In the genomic region with DNA sequence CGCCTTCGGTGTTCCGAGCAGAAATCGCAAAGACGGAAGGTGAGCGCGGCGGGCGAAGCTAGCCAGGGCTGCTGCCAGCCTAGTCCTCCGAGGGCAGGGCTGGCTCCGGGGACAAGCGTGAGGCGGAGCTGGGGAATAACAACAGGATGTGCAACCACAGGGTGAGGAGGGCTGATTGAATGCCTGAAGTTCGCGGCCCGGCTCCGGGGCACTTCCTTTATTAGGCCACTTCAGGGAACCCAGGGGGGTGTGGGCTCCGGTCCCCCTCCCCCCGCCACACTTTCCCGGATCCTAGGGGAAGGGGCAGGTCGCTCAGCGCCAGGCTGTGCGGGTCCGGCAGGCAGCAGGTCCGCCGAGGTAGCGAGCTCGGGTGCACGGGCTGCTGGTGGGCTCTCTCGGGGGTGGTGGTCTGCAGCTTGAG, we compare ENCODE assay signal across 7 mouse cellular contexts. TPM values are rescaled to one million over a fixed set of nuclear protein-coding genes. Genes with fewer than 3 reads are reported as not detected.
DNase-seq lines count a peak whose midpoint lies in the region; ATAC-seq and TF ChIP-seq lines count a peak whose summit lies in the region.

No protein-coding gene starts in this region.

- no peak for TF ChIP-seq CTCF in midbrain, postnatal 0 days (IDR thresholded peaks at IDR 0.05)

- peaks cover 29% of the 10 kb centered on the region for H3K36me3 ChIP-seq in megakaryocyte, embryonic 14.5 days (replicated peaks; ENCODE audit: low read length)
- no peaks in the 10 kb centered on the region for H3K36me3 ChIP-seq in embryonic facial prominence, embryonic 15.5 days
- H3K36me3 ChIP-seq in limb, embryonic 10.5 days: peaks cover 14% of the 10 kb centered on the region
- no peaks in the 10 kb centered on the region for H3K36me3 ChIP-seq in midbrain, postnatal 0 days (ENCODE audit: insufficient read depth, low read length)

- no peak for DNase-seq in limb, embryonic 10.5 days (ENCODE audit: low spot score)
- DNase-seq in midbrain, postnatal 0 days (ENCODE audit: low spot score): peak; percentile 63
- no peak for DNase-seq in urinary bladder, adult 18-20 months (ENCODE audit: low spot score in 2 of 2)
- DNase-seq in cerebellum, adult 9-11 months: no peak

- H3K27ac ChIP-seq in embryonic facial prominence, embryonic 15.5 days (replicated peaks): peak overlapping the region; percentile 100
- H3K27ac ChIP-seq in limb, embryonic 10.5 days: peak overlapping the region; percentile 96
- H3K27ac ChIP-seq in midbrain, postnatal 0 days (ENCODE audit: low read depth, low read length): peak overlapping the region; percentile 100

- H3K4me3 ChIP-seq in megakaryocyte, embryonic 14.5 days (replicated peaks): peak overlapping the region; percentile 93
- peak overlapping the region; percentile 90 for H3K4me3 ChIP-seq in embryonic facial prominence, embryonic 15.5 days (replicated peaks)
- H3K4me3 ChIP-seq in limb, embryonic 10.5 days: peak overlapping the region; percentile 96
- peak overlapping the region; percentile 94 for H3K4me3 ChIP-seq in midbrain, postnatal 0 days (ENCODE audit: low read depth, low read length)

- WGBS in embryonic facial prominence, embryonic 15.5 days: under 1% methylated on average over 30 of the region's 30 CpGs
- 1% methylated on average over 30 of the region's 30 CpGs for WGBS in limb, embryonic 10.5 days
- under 1% methylated on average over 28 of the region's 30 CpGs for WGBS in midbrain, postnatal 0 days

- peak overlapping the region; percentile 91 for H3K9ac ChIP-seq in embryonic facial prominence, embryonic 15.5 days
- H3K9ac ChIP-seq in midbrain, postnatal 0 days (replicated peaks; ENCODE audit: low read length, poor library complexity, severe bottlenecking): peak overlapping the region; percentile 97

- no peaks in the 10 kb centered on the region for H3K9me3 ChIP-seq in megakaryocyte, embryonic 14.5 days
- H3K9me3 ChIP-seq in embryonic facial prominence, embryonic 15.5 days (replicated peaks): no peaks in the 10 kb centered on the region
- no peaks in the 10 kb centered on the region for H3K9me3 ChIP-seq in limb, embryonic 10.5 days (replicated peaks)
- no peaks in the 10 kb centered on the region for H3K9me3 ChIP-seq in midbrain, postnatal 0 days (ENCODE audit: low read length)

- no peak; the same call in 1 of the 2 replicates for ATAC-seq in megakaryocyte, adult 5-6 weeks (ENCODE audit: poor library complexity, severe bottlenecking)
- ATAC-seq in embryonic facial prominence, embryonic 15.5 days (ENCODE audit: insufficient number of reproducible peaks, low FRiP score, low TSS enrichment, low read depth): peak; percentile 58
- peak; percentile 55 for ATAC-seq in midbrain, postnatal 0 days (ENCODE audit: low FRiP score)

- peaks cover 58% of the 10 kb centered on the region for H3K4me1 ChIP-seq in megakaryocyte, embryonic 14.5 days
- peaks cover 17% of the 10 kb centered on the region for H3K4me1 ChIP-seq in embryonic facial prominence, embryonic 15.5 days
- H3K4me1 ChIP-seq in limb, embryonic 10.5 days: peaks cover 40% of the 10 kb centered on the region
- peaks cover 3% of the 10 kb centered on the region; the same call in 1 of the 2 replicates for H3K4me1 ChIP-seq in midbrain, postnatal 0 days (ENCODE audit: insufficient read depth, low read length)

- no peaks in the 10 kb centered on the region for H3K27me3 ChIP-seq in megakaryocyte, embryonic 14.5 days (replicated peaks)
- no peaks in the 10 kb centered on the region for H3K27me3 ChIP-seq in embryonic facial prominence, embryonic 15.5 days
- H3K27me3 ChIP-seq in limb, embryonic 10.5 days (ENCODE audit: low read depth, poor library complexity, severe bottlenecking): no peaks in the 10 kb centered on the region
- H3K27me3 ChIP-seq in midbrain, postnatal 0 days (ENCODE audit: insufficient read depth, low read length): no peaks in the 10 kb centered on the region

- H3K4me2 ChIP-seq in embryonic facial prominence, embryonic 15.5 days (replicated peaks): peak overlapping the region; percentile 75
- H3K4me2 ChIP-seq in midbrain, postnatal 0 days (ENCODE audit: low read depth, low read length, poor library complexity, severe bottlenecking): peak overlapping the region; percentile 74

RNA-seq across cellular contexts. Expression of gene Cited2, which starts 0.4 kb away (rescaled TPM):
- 476 and 713 TPM in 2 replicates for polyA plus RNA-seq in megakaryocyte, embryonic 14.5 days (2012; ENCODE audit: insufficient read depth, low replicate concordance)
- total RNA-seq in megakaryocyte, adult 5-6 weeks (2015): 133 and 151 TPM in 2 replicates
- 55.1 and 85.7 TPM in 2 replicates for total RNA-seq in megakaryocyte, adult 5-6 weeks (2017)
- polyA plus RNA-seq in embryonic facial prominence, embryonic 15.5 days (2015; fragmentation: Nextera tagmentation; extraction: Ambion mirVana): 44.6 and 48.3 TPM in 2 replicates
- polyA plus RNA-seq in limb, embryonic 10.5 days (2016; fragmentation: Nextera tagmentation; extraction: Ambion mirVana): 49.9 and 52.4 TPM in 2 replicates
- total RNA-seq in midbrain, postnatal 0 days (2014; rRNA removed): 72.1 and 107 TPM in 2 replicates
- polyA plus RNA-seq in midbrain, postnatal 0 days (2015; fragmentation: Nextera tagmentation; extraction: Ambion mirVana): 44.6 and 48.2 TPM in 2 replicates
